Comparison of ENCODE assay signal across 21 mouse cellular contexts in the genomic region with DNA sequence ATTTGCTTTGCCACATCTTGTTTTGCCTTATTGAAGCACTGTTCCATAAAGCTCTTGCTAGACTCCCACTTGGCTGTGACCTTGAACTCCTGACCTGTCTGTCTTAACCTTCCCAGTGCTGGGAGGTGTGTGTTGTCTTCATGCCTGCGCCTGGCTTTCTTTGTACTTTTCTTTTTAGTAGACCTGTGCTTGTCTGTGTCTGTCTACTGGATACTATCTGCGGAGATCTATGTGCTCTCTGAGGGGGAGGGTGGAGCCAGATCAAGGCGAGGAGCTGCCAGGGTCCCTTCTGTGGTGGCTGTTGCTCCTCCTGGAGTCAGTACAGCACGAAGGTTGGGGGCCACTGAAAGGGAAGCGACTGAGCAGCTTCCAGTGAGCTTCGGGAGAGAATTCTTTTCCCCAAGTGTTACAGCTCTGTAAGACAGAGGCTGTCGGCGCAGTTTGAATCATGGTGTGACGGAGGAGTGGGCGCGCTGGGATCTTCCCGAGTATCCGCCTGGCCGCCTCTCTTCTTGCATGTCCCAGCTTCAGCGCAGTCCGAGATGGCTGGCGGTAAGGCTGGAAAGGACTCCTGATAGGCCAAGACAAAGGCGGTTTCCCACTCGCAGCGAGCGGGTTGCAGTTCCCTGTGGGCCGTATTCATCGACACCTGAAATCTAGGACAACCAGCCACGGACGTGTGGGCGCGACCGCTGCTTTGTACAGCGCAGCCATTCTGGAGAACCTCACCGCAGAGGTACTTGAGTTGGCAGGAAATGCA. TPM values are rescaled to one million over a fixed set of nuclear protein-coding genes. Genes with fewer than 3 reads are reported as not detected.
DNase-seq lines count a peak whose midpoint lies in the region; ATAC-seq lines count a peak whose summit lies in the region.
"Had no signal": no experiment of that assay in that cellular context is flagged by ENCODE, and none has a peak within 500 bp of the region (broad histone marks: within the 10 kb centered on the region; RNA-seq: fewer than 3 reads in every experiment).

No protein-coding gene starts in this region.

- H3K9me3 ChIP-seq in heart, embryonic 11.5 days (replicated peaks; ENCODE audit: control insufficient read depth, low read length) = no peaks in the 10 kb centered on the region
- H3K9me3 ChIP-seq in embryonic facial prominence, embryonic 10.5 days = no peaks in the 10 kb centered on the region
- H3K9me3 ChIP-seq: forebrain, embryonic 12.5 days; limb, embryonic 10.5 days; midbrain, embryonic 15.5 days had no signal

- 0 out of 2 replicates have a peak overlapping the region, but pooled peaks have one; percentile 28 for H3K9ac ChIP-seq in heart, embryonic 11.5 days (ENCODE audit: low read depth, low read length)
- H3K9ac ChIP-seq: forebrain, embryonic 12.5 days; hindbrain, embryonic 14.5 days; midbrain, embryonic 15.5 days had no signal

- DNase-seq in cerebellum, adult 18-20 months = peak; percentile 24 to 39
- DNase-seq in cerebellum, adult 11 months = no peak
- no peak for DNase-seq in heart, postnatal 10 days
- DNase-seq in left cerebral cortex, postnatal 4 days = peak; percentile 45
- no peak for DNase-seq in left cerebral cortex, adult 8-10 months (ENCODE audit: low spot score in 2 of 2)
- no peak for DNase-seq in embryonic facial prominence, embryonic 10.5 days (ENCODE audit: low spot score)
- DNase-seq in gastrocnemius, postnatal 4 days (ENCODE audit: low spot score in 2 of 2) = no peak
- DNase-seq: gastrocnemius, postnatal 25 days; kidney, adult 11 months; thymus, postnatal 25 days had no signal

- ATAC-seq in heart, embryonic 11.5 days (replicated peaks; ENCODE audit: insufficient number of reproducible peaks, low FRiP score, low TSS enrichment) = no peak
- ATAC-seq: lung, postnatal 0 days; midbrain, embryonic 15.5 days had no signal

- 57% methylated on average over 30 of the region's 30 CpGs for WGBS in heart, embryonic 11.5 days (ENCODE audit: insufficient replicate concordance)
- WGBS in embryonic facial prominence, embryonic 10.5 days = 77% methylated on average over 30 of the region's 30 CpGs

- peak overlapping the region; percentile 39 for H3K4me2 ChIP-seq in heart, embryonic 11.5 days
- H3K4me2 ChIP-seq: forebrain, embryonic 12.5 days; hindbrain, embryonic 14.5 days; liver, embryonic 11.5 days; midbrain, embryonic 15.5 days had no signal

- H3K36me3 ChIP-seq in heart, embryonic 11.5 days (ENCODE audit: control insufficient read depth, insufficient read depth, low read length) = no peaks in the 10 kb centered on the region
- peaks cover 32% of the 10 kb centered on the region for H3K36me3 ChIP-seq in embryonic facial prominence, embryonic 10.5 days (replicated peaks)

- H3K4me1 ChIP-seq in heart, embryonic 11.5 days (ENCODE audit: control insufficient read depth, insufficient read depth, low read length) = no peaks in the 10 kb centered on the region
- peaks cover 6% of the 10 kb centered on the region for H3K4me1 ChIP-seq in embryonic facial prominence, embryonic 10.5 days
- H3K4me1 ChIP-seq: limb, embryonic 10.5 days; midbrain, embryonic 15.5 days had no signal

- intact Hi-C loops in heart, postnatal 10 days (cut with DNase I) = no loop called here
- intact Hi-C loops in left cerebral cortex, postnatal 4 days (cut with DNase I) = loop anchor here (10.0 kb wide), 1 partner anchor 232 kb away; no protein-coding TSS in a partner anchor

- no peak overlapping the region for H3K4me3 ChIP-seq in heart, embryonic 11.5 days (ENCODE audit: low read depth, low read length)
- no peak overlapping the region for H3K4me3 ChIP-seq in embryonic facial prominence, embryonic 10.5 days
- H3K4me3 ChIP-seq: forebrain, embryonic 12.5 days; layer of hippocampus, adult 2 months; limb, embryonic 10.5 days; midbrain, embryonic 15.5 days had no signal

- H3K27ac ChIP-seq in heart, embryonic 11.5 days (ENCODE audit: low read depth, low read length) = no peak overlapping the region
- H3K27ac ChIP-seq in embryonic facial prominence, embryonic 10.5 days (replicated peaks) = peak overlapping the region; percentile 51; the same call in 1 of the 2 replicates
- H3K27ac ChIP-seq: forebrain, embryonic 12.5 days; hindbrain, embryonic 14.5 days; kidney, postnatal 0 days; layer of hippocampus, adult 2 months; limb, embryonic 10.5 days; midbrain, embryonic 15.5 days; stomach, postnatal 0 days had no signal

- no peaks in the 10 kb centered on the region for H3K27me3 ChIP-seq in heart, embryonic 11.5 days (ENCODE audit: control insufficient read depth, insufficient read depth, low read length)
- no peaks in the 10 kb centered on the region for H3K27me3 ChIP-seq in embryonic facial prominence, embryonic 10.5 days (replicated peaks; ENCODE audit: low read depth, poor library complexity, severe bottlenecking)
- H3K27me3 ChIP-seq: forebrain, embryonic 12.5 days; midbrain, embryonic 15.5 days had no signal

RNA-seq across cellular contexts. Expression of a gene that starts 7.3 kb away (rescaled TPM):
- not detected in 2 replicates for polyA plus RNA-seq in heart, embryonic 11.5 days (2014; fragmentation: Nextera tagmentation; extraction: Ambion mirVana)
- total RNA-seq in heart, postnatal 10 days (2021) = under 1 TPM in 1 of 2 experiments, not detected in 1; 0.22 TPM
- under 1 TPM in 1 of 2 experiments, not detected in 1; 0.34 TPM for total RNA-seq in left cerebral cortex, postnatal 4 days (2021)
- under 1 TPM in 3 of 4 experiments, not detected in 1; 0.16 to 0.49 (median 0.41) TPM for total RNA-seq in left cerebral cortex, adult 8-10 months (2022)
- 0.14 TPM in 1 of 2 replicates, not detected in the other for polyA plus RNA-seq in embryonic facial prominence, embryonic 10.5 days (2016; fragmentation: Nextera tagmentation; extraction: Ambion mirVana)
- under 1 TPM in 1 of 2 experiments, not detected in 1; 0.10 TPM for total RNA-seq in gastrocnemius, postnatal 4 days (2021)
- total RNA-seq: neutrophil, adult 5-6 weeks had no signal
- polyA plus RNA-seq: forebrain, embryonic 12.5 days; hindbrain, embryonic 14.5 days; kidney, postnatal 0 days; limb, embryonic 10.5 days; liver, embryonic 11.5 days; lung, postnatal 0 days; midbrain, embryonic 15.5 days had no signal

Comparison
In these comparisons a context has a peak if more than half of its experiments do, and no peak if none do; other contexts are left out.
1. DNase-seq: peak in cerebellum, adult 18-20 months (2 of 2) and left cerebral cortex, postnatal 4 days (single experiment); none in cerebellum, adult 11 months (single experiment), heart, postnatal 10 days (0 of 2), left cerebral cortex, adult 8-10 months (0 of 2), embryonic facial prominence, embryonic 10.5 days (single experiment) and gastrocnemius, postnatal 4 days (0 of 2).